Mouse (Mus musculus) spleen, embryonic (tissue): ENCODE data around the gene Rai1.

Source experiments
- CTCF ChIA-PET: fragments of 350-600 bp; sonication (Branson Sonifier 250); formaldehyde crosslinking; loops from one replicate; lab custom pipeline; 2022; lab: Charles Lee

The Rai1 gene

DNA sequence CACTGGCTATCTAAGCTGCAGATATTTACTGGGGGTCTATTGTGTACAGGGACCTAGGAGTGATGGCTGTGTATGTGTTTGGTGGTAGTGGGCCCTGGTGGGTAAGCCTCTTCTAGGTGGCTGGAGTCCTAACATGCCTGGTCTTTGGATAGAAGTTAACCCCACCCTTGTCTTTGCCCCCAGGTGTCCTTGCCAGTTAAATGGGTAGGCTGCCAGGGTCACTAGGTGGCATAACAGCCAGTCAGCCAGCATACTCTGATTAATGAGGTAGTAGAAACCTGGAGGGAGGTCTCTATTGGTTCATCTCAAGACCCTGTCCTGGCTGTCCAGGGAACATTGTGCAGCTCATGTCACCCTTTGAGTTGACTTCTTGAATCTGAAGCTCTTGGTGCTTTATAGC, 17.8 kb downstream of the Rai1 start:
- CTCF ChIA-PET = interaction anchor here (0.6 kb wide), 1 partner anchor 56 kb away, joined by 4 read pairs; no protein-coding TSS in a partner anchor

- CTCF ChIA-PET = interaction anchor here (0.7 kb wide), 1 partner anchor 298 kb away, joined by 6 read pairs; no protein-coding TSS in a partner anchor
These were observed 22.2 kb downstream of the Rai1 start for GRCm38 (mm10) chr11:60127048-60127447.

DNA sequence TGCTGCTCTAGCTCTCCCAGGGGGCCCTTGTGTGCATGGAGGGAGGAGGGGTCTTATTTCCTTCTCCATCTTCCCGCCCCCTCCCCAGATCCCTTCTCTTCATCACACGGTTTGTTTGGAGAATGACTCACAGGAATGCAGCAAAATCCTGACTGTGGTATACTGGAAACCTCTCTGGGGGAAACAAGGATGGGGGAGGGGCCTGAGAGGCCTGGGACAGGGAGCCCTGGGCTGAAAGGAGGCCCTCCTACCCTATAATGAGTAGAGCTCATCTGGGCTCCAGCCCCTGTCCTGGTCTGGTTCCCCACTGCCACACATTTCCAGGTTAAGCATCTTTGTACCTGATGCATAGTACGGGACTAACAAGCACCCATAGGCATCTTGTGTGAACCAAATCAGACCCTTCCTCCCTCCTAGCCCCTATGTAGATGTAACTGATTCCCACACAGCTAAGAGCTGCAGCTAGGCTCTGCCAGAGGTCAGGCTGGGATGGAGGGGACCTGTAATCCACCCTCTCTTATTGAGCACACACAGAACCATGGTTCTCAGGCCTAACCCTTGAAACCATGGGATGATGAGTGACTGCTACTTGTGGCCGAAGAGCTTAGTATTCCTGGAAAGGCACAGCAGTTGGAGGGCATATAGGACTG, 23.2 kb downstream of the Rai1 start:
- CTCF ChIA-PET = no interaction called here

DNA sequence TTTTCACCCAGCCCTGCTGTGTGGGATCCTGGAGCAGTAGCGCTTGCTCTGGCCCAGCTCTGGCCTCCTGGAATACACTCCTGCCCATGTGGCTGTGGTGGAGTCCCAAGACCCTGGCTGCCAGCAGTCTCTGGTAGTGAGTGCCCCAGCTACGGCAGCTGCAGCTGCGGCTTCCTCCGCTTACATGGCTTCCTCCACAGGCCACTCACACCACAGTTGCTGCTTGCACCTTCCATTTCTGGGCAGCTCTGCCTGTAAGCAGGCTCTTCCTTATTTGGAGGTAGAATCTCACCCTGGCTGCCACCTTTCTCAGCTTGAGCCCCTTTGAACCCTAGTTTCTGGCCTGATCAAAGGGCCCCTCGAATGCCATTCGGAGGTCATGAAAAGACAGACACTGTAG, 25.7 kb downstream of the Rai1 start:
- CTCF ChIA-PET = no interaction called here

- CTCF ChIA-PET = no interaction called here
These were observed 27.2 kb downstream of the Rai1 start for GRCm38 (mm10) chr11:60132061-60132460.

GRCm38 (mm10) chr11:60136491-60136890, 31.7 kb downstream of the Rai1 start:
- CTCF ChIA-PET = no interaction called here

DNA sequence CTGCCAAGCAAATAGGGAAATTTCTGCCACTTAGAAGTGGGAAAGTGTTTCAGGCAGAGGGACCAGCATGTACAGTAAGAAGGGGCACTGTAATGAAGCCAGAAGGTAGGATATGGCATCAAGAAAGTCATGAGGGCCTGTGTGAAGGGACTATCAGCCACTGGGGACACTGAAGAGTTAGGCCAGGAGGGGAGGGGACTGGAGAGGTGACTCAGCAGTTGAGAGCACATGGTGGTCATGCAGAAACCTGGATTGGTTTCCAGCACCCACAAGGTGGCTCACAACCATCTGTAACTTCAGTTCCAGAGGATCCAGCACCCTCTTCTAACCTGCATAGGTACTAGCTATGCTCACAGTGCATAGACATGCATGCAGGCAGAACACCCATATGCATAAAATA, 32.4 kb downstream of the Rai1 start:
- CTCF ChIA-PET = no interaction called here

- CTCF ChIA-PET = no interaction called here
These were observed 34.4 kb downstream of the Rai1 start for GRCm38 (mm10) chr11:60139141-60139733.

GRCm38 (mm10) chr11:60139734-60140371, 35.0 kb downstream of the Rai1 start:
- CTCF ChIA-PET = interaction anchor here (0.7 kb wide), 1 partner anchor 308 kb away, joined by 4 read pairs; no protein-coding TSS in a partner anchor

GRCm38 (mm10) chr11:60140586-60141284, 35.9 kb downstream of the Rai1 start:
- CTCF ChIA-PET = interaction anchor here (0.7 kb wide), 2 partner anchors 209 to 307 kb away, joined by 3 to 4 read pairs; no protein-coding TSS in a partner anchor

DNA sequence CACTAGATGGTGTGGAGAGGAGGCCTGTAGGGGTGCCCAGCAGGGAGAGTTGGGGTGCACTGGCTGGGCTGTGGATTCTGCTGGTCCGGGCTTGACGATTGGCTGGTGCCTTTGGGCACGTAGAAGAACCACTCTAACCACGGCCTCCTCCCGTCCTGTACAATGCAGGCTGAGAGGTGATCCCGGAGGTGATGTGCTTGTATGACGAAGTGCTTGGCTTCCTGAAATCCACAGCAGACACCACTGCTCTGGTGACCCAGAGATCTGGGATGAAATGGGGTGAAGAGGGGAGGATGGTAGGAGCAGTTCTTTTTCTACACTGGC, 36.4 kb downstream of the Rai1 start:
- CTCF ChIA-PET = interaction anchor here (0.7 kb wide), 1 partner anchor 208 kb away, joined by 3 read pairs; no protein-coding TSS in a partner anchor

GRCm38 (mm10) chr11:60143086-60143485, 38.3 kb downstream of the Rai1 start:
- CTCF ChIA-PET = no interaction called here

DNA sequence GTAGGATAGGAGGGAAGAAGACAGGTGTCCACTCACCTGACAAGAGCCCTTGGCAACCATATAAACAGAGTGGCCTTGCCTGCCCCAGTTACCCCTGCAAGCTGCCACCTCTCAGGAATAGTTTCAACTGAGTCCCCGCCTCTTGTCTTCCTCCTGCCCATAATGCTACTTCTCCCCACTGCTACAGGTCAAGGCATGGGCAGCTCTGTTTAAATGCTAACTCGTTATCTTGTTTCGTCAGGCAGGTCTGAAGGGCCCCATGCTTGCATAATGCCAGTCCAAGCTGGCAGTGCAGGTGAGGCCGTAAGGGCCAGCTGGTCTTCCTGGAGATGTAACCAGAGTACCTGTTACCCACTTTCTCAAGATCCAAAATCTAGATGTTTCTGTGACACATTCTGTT, 41.4 kb downstream of the Rai1 start:
- CTCF ChIA-PET = no interaction called here

DNA sequence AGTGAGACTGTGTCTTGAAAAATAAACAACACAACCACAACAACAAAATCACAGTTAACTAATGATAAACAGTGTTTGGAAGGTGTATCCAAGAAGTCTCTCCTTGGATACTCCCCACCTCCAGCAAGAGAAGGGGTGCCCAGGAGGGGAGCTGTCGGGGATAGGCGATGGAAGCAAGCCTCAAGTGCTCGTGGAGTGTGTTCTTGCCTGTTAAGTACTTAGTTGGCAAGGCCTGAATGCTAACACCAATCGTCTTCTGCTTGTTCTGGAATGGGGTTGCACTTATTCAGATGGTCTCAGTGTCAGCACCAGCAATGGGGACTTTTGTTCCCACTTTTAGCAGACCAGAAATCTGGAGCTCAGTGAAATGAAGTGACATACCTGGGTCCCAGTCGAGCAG, 43.8 kb downstream of the Rai1 start:
- CTCF ChIA-PET = interaction anchor here (0.5 kb wide), 1 partner anchor 46 kb away, joined by 3 read pairs; no protein-coding TSS in a partner anchor

- CTCF ChIA-PET = interaction anchor here (0.5 kb wide), 1 partner anchor 46 kb away, joined by 3 read pairs; no protein-coding TSS in a partner anchor
These were observed 44.3 kb downstream of the Rai1 start for GRCm38 (mm10) chr11:60149086-60149485.

GRCm38 (mm10) chr11:60150677-60151076, 45.9 kb downstream of the Rai1 start:
- CTCF ChIA-PET = no interaction called here

DNA sequence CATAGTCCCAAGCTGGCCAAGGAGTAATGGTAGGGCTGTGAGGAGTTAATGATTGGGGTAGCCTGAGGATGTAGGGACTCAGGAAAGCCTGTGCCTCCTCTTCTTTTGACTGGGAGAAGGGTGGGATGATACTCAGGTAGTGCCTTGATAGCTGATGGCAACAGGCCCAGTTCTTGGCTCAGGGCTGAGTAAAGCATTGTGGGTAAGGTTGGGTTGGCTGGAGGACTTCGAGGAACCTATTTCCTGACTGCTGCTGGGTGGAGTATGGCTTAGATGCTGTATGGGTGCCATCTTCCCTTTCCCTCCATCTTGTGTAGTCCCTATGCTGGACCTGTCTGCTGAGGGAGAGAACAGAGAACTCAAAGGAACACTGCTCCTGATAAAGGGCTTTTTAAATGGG, 47.5 kb downstream of the Rai1 start:
- CTCF ChIA-PET = interaction anchor here (0.8 kb wide), 1 partner anchor 66 kb away, joined by 14 read pairs; no protein-coding TSS in a partner anchor

DNA sequence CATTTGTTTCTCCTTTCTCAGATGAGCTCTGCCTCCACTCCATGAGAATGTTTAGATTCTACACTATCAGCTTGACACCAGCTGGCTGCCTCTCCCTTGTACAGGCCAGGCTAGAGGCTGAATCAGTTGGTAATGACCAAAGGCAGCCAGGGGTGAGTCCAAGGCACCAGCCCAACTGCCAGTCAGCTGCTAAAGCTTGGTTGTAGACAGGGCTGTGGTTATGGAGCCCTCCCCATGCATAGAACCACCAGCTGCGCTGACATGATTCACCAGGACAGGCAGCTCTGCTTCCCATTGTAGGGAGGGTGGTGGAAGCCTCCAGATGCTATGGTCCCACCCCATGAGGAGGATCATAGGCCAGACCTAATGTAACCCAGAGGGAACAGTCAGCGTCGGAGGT, 49.1 kb downstream of the Rai1 start:
- CTCF ChIA-PET = no interaction called here

DNA sequence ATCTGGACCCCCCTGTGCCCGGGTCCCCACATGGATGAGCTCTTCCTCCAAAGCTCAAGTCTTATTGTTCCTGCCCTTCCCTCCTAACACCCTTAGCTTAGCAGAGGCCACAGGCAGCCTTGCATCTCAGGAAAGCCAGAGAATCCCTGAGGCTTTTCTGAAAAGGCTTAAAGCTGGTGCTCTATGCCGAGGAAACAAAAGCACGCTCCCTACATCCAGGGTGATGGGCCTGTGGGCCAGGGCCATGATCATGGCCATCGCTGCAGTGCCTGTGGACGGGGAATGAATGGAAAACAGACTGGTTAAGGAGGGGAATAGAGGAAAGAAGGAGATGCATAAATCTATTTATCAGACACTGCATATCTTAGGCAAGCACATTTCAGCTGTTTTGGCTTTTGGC, 50.9 kb downstream of the Rai1 start:
- CTCF ChIA-PET = no interaction called here

GRCm38 (mm10) chr11:60158271-60158670, 53.5 kb downstream of the Rai1 start:
- CTCF ChIA-PET = no interaction called here

GRCm38 (mm10) chr11:60159955-60160354, 55.1 kb downstream of the Rai1 start:
- CTCF ChIA-PET = interaction anchor here (0.6 kb wide), 1 partner anchor 57 kb away, joined by 6 read pairs; no protein-coding TSS in a partner anchor
